Mouse (Mus musculus) embryonic facial prominence, embryonic 15.5 days (tissue): ENCODE results near the gene Ttll2. TPM values are rescaled to one million over a fixed set of nuclear protein-coding genes. Genes with fewer than 3 reads are reported as not detected.
A peak's percentile ranks its signal among the peaks of the same experiment; 100 is the strongest.
"Not testable (repeated sequence)": the region's sequence is repeated elsewhere in the genome, so short reads cannot be mapped to it uniquely, and the experiment has no call there.

ENCODE experiments used
- ATAC-seq: fragments of 200-750 bp; cut with Nextera tagmentation; 2 replicates; pipeline ENCODE4 v1.8.0; 2017; ENCODE audit warnings: low read depth, moderate TSS enrichment; ENCODE audit not compliant: insufficient number of reproducible peaks, low FRiP score, low TSS enrichment
- H3K27ac ChIP-seq: fragments of 300-500 bp; sonication (generic); replicated peaks from 2 replicates; pipeline ENCODE4 v1.5.1; 2015; ENCODE audit warnings: mild to moderate bottlenecking, inconsistent platforms
- H3K27me3 ChIP-seq: fragments of 300-500 bp; sonication (generic); 2 replicates; pipeline ENCODE4 v1.6.1; 2015; ENCODE audit warnings: inconsistent platforms
- H3K36me3 ChIP-seq: fragments of 300-500 bp; sonication (generic); 2 replicates; pipeline ENCODE4 v1.6.1; 2015; ENCODE audit warnings: mild to moderate bottlenecking, inconsistent platforms
- H3K4me1 ChIP-seq: fragments of 300-500 bp; sonication (generic); 2 replicates; pipeline ENCODE4 v1.6.1; 2015; ENCODE audit warnings: inconsistent platforms
- H3K4me2 ChIP-seq: fragments of 300-500 bp; sonication (generic); replicated peaks from 2 replicates; pipeline ENCODE4 v1.6.1; 2015; ENCODE audit warnings: mild to moderate bottlenecking, inconsistent platforms
- H3K4me3 ChIP-seq: fragments of 300-500 bp; sonication (generic); replicated peaks from 2 replicates; pipeline ENCODE4 v1.5.1; 2015; ENCODE audit warnings: mild to moderate bottlenecking, inconsistent platforms
- H3K9ac ChIP-seq: fragments of 300-500 bp; sonication (generic); 2 replicates; pipeline ENCODE4 v1.6.1; 2015; ENCODE audit warnings: inconsistent platforms
- H3K9me3 ChIP-seq: fragments of 300-500 bp; sonication (generic); replicated peaks from 2 replicates; pipeline ENCODE4 v1.6.1; 2016; ENCODE audit warnings: inconsistent platforms
- WGBS: fragments of 180-500 bp; shearing (Covaris S2); methylation state at CpG from one replicate; pipeline ENCODE4 v1.1.7; 2015; 5-methylcytosine and 5-hydroxymethylcytosine counted together
- polyA plus RNA-seq: library from polyadenylated mRNA; unstranded; fragments of >200 nt; fragmentation: Nextera tagmentation; extraction: Ambion mirVana; gene quantifications from 2 replicates; pipeline ENCODE4 v1.2.1, GENCODE M21; 2015

The Ttll2 gene
- polyA plus RNA-seq, 1 experiment from 2014 or later = 0.16 TPM

GRCm38 (mm10) chr17:7348765-7349164 is 3.7 kb downstream of the Ttll2 start:
- not testable (repeated sequence) for H3K4me2 ChIP-seq, H3K9ac ChIP-seq, H3K4me3 ChIP-seq, H3K27me3 ChIP-seq, H3K9me3 ChIP-seq, H3K4me1 ChIP-seq, H3K27ac ChIP-seq, H3K36me3 ChIP-seq
- WGBS = 64% methylated on average over 2 of the region's 3 CpGs
- ATAC-seq = 0 out of 2 replicates have a peak, but pooled peaks have one; percentile 4

GRCm38 (mm10) chr17:7337381-7337780 is 15.1 kb downstream of the Ttll2 start:
- not testable (repeated sequence) for H3K36me3 ChIP-seq, H3K9me3 ChIP-seq, H3K9ac ChIP-seq, H3K27me3 ChIP-seq, H3K4me2 ChIP-seq, H3K4me1 ChIP-seq, H3K27ac ChIP-seq, H3K4me3 ChIP-seq
- 0 out of 2 replicates have a peak, but pooled peaks have one; percentile 47 for ATAC-seq
- WGBS = 49% methylated on average over 9 of the region's 9 CpGs

GRCm38 (mm10) chr17:7332745-7333144 is 19.8 kb downstream of the Ttll2 start:
- H3K9ac ChIP-seq, H3K4me2 ChIP-seq, ATAC-seq, H3K4me1 ChIP-seq, H3K27me3 ChIP-seq, H3K27ac ChIP-seq, H3K36me3 ChIP-seq, H3K9me3 ChIP-seq, H3K4me3 ChIP-seq: not testable (repeated sequence)
- 63% methylated on average over 3 of the region's 5 CpGs for WGBS

- not testable (repeated sequence) for ATAC-seq, H3K27ac ChIP-seq, H3K9ac ChIP-seq, H3K27me3 ChIP-seq, H3K4me3 ChIP-seq, H3K36me3 ChIP-seq, H3K9me3 ChIP-seq, H3K4me1 ChIP-seq, H3K4me2 ChIP-seq
- WGBS = 61% methylated on average over 5 of the region's 8 CpGs
These were observed 26.1 kb downstream of the Ttll2 start for GRCm38 (mm10) chr17:7326415-7326814.

- H3K4me2 ChIP-seq, H3K9me3 ChIP-seq, H3K4me3 ChIP-seq, H3K36me3 ChIP-seq, H3K27ac ChIP-seq, H3K4me1 ChIP-seq, ATAC-seq, H3K9ac ChIP-seq, H3K27me3 ChIP-seq: not testable (repeated sequence)
- 89% methylated on average over 5 of the region's 5 CpGs for WGBS
These were observed 28.1 kb downstream of the Ttll2 start, which contains the start of gene Tcp10a for GRCm38 (mm10) chr17:7324346-7324745. Tcp10a (plus strand) TSS chr17:7324646.

GRCm38 (mm10) chr17:7319789-7320188 is 32.7 kb downstream of the Ttll2 start:
- not testable (repeated sequence) for ATAC-seq, H3K4me3 ChIP-seq, H3K4me2 ChIP-seq, H3K9ac ChIP-seq, H3K4me1 ChIP-seq, H3K9me3 ChIP-seq, H3K27ac ChIP-seq, H3K27me3 ChIP-seq, H3K36me3 ChIP-seq
- 74% methylated on average over 6 of the region's 6 CpGs for WGBS

GRCm38 (mm10) chr17:7315693-7316382 is 36.7 kb downstream of the Ttll2 start:
- not testable (repeated sequence) for H3K27ac ChIP-seq, H3K9ac ChIP-seq, H3K4me2 ChIP-seq, ATAC-seq, H3K4me3 ChIP-seq, H3K9me3 ChIP-seq, H3K4me1 ChIP-seq, H3K36me3 ChIP-seq, H3K27me3 ChIP-seq
- WGBS = 79% methylated on average over 7 of the region's 8 CpGs

GRCm38 (mm10) chr17:7306278-7307196 is 46.0 kb downstream of the Ttll2 start:
- H3K9me3 ChIP-seq, H3K27ac ChIP-seq, H3K9ac ChIP-seq, H3K27me3 ChIP-seq, H3K4me3 ChIP-seq, H3K4me1 ChIP-seq, H3K4me2 ChIP-seq, H3K36me3 ChIP-seq: not testable (repeated sequence)
- 56% methylated on average over 8 of the region's 8 CpGs for WGBS
- peak; percentile 67; the same call in 1 of the 2 replicates for ATAC-seq

Other genes starting within 250 kb of the Ttll2 start
- 9.1 and 9.8 TPM in 2 replicates for gene Rps6ka2, start 182.6 kb downstream of the Ttll2 start, polyA plus RNA-seq
- gene Tcp10a, start 28.1 kb downstream of the Ttll2 start, polyA plus RNA-seq = not detected in 2 replicates
- not detected in 2 replicates for gene Gm49630, start 19.3 kb upstream of the Ttll2 start, polyA plus RNA-seq
- 0.23 and 0.26 TPM in 2 replicates for gene Unc93a2, start 32.8 kb upstream of the Ttll2 start, polyA plus RNA-seq